Mouse (Mus musculus): ENCODE measurements around the gene Pcsk2. TPM values are rescaled to one million over a fixed set of nuclear protein-coding genes. Genes with fewer than 3 reads are reported as not detected.

Pcsk2 gene
- polyA plus RNA-seq, 1 experiment from 2014 or later = 0.05 TPM

- Histone ChIP-seq H3K4me2 (no peak overlapping the region), H3K4me1 (no peaks in the 10 kb centered on the region), H3K27me3 (replicated peaks) (no peaks in the 10 kb centered on the region), H3K36me3 (no peaks in the 10 kb centered on the region), H3K9ac (no peak overlapping the region), H3K27ac (replicated peaks) (no peak overlapping the region), H3K4me3 (no peak overlapping the region), H3K9me3 (no peaks in the 10 kb centered on the region)
- ATAC-seq (ENCODE audit: extremely low read depth, insufficient number of reproducible peaks, low FRiP score, low TSS enrichment) = no peak
- WGBS = 71% methylated on average over 3 of the region's 3 CpGs
Measured at GRCm38 (mm10) chr2:143708205-143708604, 162.2 kb downstream of the Pcsk2 start.

GRCm38 (mm10) chr2:143709249-143709648, 163.3 kb downstream of the Pcsk2 start:
- Histone ChIP-seq H3K4me1 (no peaks in the 10 kb centered on the region), H3K27me3 (replicated peaks) (no peaks in the 10 kb centered on the region), H3K9me3 (no peaks in the 10 kb centered on the region), H3K36me3 (no peaks in the 10 kb centered on the region), H3K27ac (replicated peaks) (no peak overlapping the region), H3K4me2 (no peak overlapping the region), H3K4me3 (no peak overlapping the region), H3K9ac (no peak overlapping the region)
- no peak for ATAC-seq (ENCODE audit: extremely low read depth, insufficient number of reproducible peaks, low FRiP score, low TSS enrichment)
- 25% methylated on average over 4 of the region's 4 CpGs for WGBS

GRCm38 (mm10) chr2:143709979-143710378, 164.0 kb downstream of the Pcsk2 start:
- H3K27ac ChIP-seq (replicated peaks) = no peak overlapping the region
- H3K4me1 ChIP-seq = no peaks in the 10 kb centered on the region
- no peaks in the 10 kb centered on the region for H3K27me3 ChIP-seq (replicated peaks)
- H3K9me3 ChIP-seq = no peaks in the 10 kb centered on the region
- H3K4me3 ChIP-seq = no peak overlapping the region
- ATAC-seq (ENCODE audit: extremely low read depth, insufficient number of reproducible peaks, low FRiP score, low TSS enrichment) = no peak
- no peak overlapping the region for H3K9ac ChIP-seq
- H3K36me3 ChIP-seq = no peaks in the 10 kb centered on the region
- WGBS = 63% methylated on average over 2 of the region's 2 CpGs
- H3K4me2 ChIP-seq = no peak overlapping the region

GRCm38 (mm10) chr2:143711886-143712285, 165.9 kb downstream of the Pcsk2 start:
- H3K27ac ChIP-seq (replicated peaks) = no peak overlapping the region
- no peak for ATAC-seq (ENCODE audit: extremely low read depth, insufficient number of reproducible peaks, low FRiP score, low TSS enrichment)
- H3K4me3 ChIP-seq = no peak overlapping the region
- no peaks in the 10 kb centered on the region for H3K27me3 ChIP-seq (replicated peaks)
- no peaks in the 10 kb centered on the region for H3K36me3 ChIP-seq
- no peaks in the 10 kb centered on the region for H3K4me1 ChIP-seq
- H3K9ac ChIP-seq = no peak overlapping the region
- WGBS = 57% methylated on average over 4 of the region's 4 CpGs
- H3K4me2 ChIP-seq = no peak overlapping the region
- no peaks in the 10 kb centered on the region for H3K9me3 ChIP-seq

- Histone ChIP-seq H3K9ac (no peak overlapping the region), H3K27ac (replicated peaks) (no peak overlapping the region), H3K4me1 (no peaks in the 10 kb centered on the region), H3K4me3 (no peak overlapping the region), H3K4me2 (no peak overlapping the region), H3K9me3 (no peaks in the 10 kb centered on the region), H3K27me3 (replicated peaks) (no peaks in the 10 kb centered on the region), H3K36me3 (no peaks in the 10 kb centered on the region)
- no peak for ATAC-seq (ENCODE audit: extremely low read depth, insufficient number of reproducible peaks, low FRiP score, low TSS enrichment)
- WGBS = 74% methylated on average over 3 of the region's 3 CpGs
Measured at GRCm38 (mm10) chr2:143712901-143713300, 166.9 kb downstream of the Pcsk2 start.

- Histone ChIP-seq H3K4me3 (no peak overlapping the region), H3K4me1 (no peaks in the 10 kb centered on the region), H3K9me3 (no peaks in the 10 kb centered on the region), H3K27me3 (replicated peaks) (no peaks in the 10 kb centered on the region), H3K27ac (replicated peaks) (no peak overlapping the region), H3K36me3 (no peaks in the 10 kb centered on the region), H3K4me2 (no peak overlapping the region), H3K9ac (no peak overlapping the region)
- 78% methylated on average over 4 of the region's 4 CpGs for WGBS
- no peak for ATAC-seq (ENCODE audit: extremely low read depth, insufficient number of reproducible peaks, low FRiP score, low TSS enrichment)
Measured at GRCm38 (mm10) chr2:143713902-143714301, 167.9 kb downstream of the Pcsk2 start.

GRCm38 (mm10) chr2:143715110-143715509, 169.2 kb downstream of the Pcsk2 start:
- Histone ChIP-seq H3K4me3 (no peak overlapping the region), H3K4me1 (no peaks in the 10 kb centered on the region), H3K27me3 (replicated peaks) (no peaks in the 10 kb centered on the region), H3K36me3 (no peaks in the 10 kb centered on the region), H3K9ac (no peak overlapping the region), H3K4me2 (no peak overlapping the region), H3K27ac (replicated peaks) (no peak overlapping the region), H3K9me3 (no peaks in the 10 kb centered on the region)
- 56% methylated on average over 4 of the region's 4 CpGs for WGBS
- ATAC-seq (ENCODE audit: extremely low read depth, insufficient number of reproducible peaks, low FRiP score, low TSS enrichment) = no peak

- Histone ChIP-seq H3K9ac (no peak overlapping the region), H3K27ac (replicated peaks) (no peak overlapping the region), H3K36me3 (no peaks in the 10 kb centered on the region), H3K4me1 (no peaks in the 10 kb centered on the region), H3K4me2 (no peak overlapping the region), H3K4me3 (no peak overlapping the region), H3K9me3 (no peaks in the 10 kb centered on the region), H3K27me3 (replicated peaks) (no peaks in the 10 kb centered on the region)
- no peak for ATAC-seq (ENCODE audit: extremely low read depth, insufficient number of reproducible peaks, low FRiP score, low TSS enrichment)
- 12% methylated on average over 4 of the region's 4 CpGs for WGBS
Measured at GRCm38 (mm10) chr2:143723231-143723630, 177.3 kb downstream of the Pcsk2 start.

- H3K27ac ChIP-seq (replicated peaks) = no peak overlapping the region
- H3K4me2 ChIP-seq = no peak overlapping the region
- ATAC-seq (ENCODE audit: extremely low read depth, insufficient number of reproducible peaks, low FRiP score, low TSS enrichment) = no peak
- no peaks in the 10 kb centered on the region for H3K36me3 ChIP-seq
- H3K4me3 ChIP-seq = no peak overlapping the region
- WGBS = 80% methylated on average over 4 of the region's 4 CpGs
- no peaks in the 10 kb centered on the region for H3K27me3 ChIP-seq (replicated peaks)
- no peaks in the 10 kb centered on the region for H3K9me3 ChIP-seq
- no peak overlapping the region for H3K9ac ChIP-seq
- H3K4me1 ChIP-seq = no peaks in the 10 kb centered on the region
Measured at GRCm38 (mm10) chr2:143724101-143724500, 178.1 kb downstream of the Pcsk2 start.

- H3K9me3 ChIP-seq = no peaks in the 10 kb centered on the region
Measured at GRCm38 (mm10) chr2:143724720-143725119, 178.8 kb downstream of the Pcsk2 start.

GRCm38 (mm10) chr2:143732501-143732900, 186.5 kb downstream of the Pcsk2 start:
- ATAC-seq (ENCODE audit: extremely low read depth, insufficient number of reproducible peaks, low FRiP score, low TSS enrichment) = no peak
- H3K4me1 ChIP-seq = no peaks in the 10 kb centered on the region
- no peak overlapping the region for H3K9ac ChIP-seq
- H3K27ac ChIP-seq (replicated peaks) = no peak overlapping the region
- H3K27me3 ChIP-seq (replicated peaks) = no peaks in the 10 kb centered on the region
- WGBS = 75% methylated on average over 10 of the region's 10 CpGs
- no peak overlapping the region for H3K4me3 ChIP-seq
- H3K4me2 ChIP-seq = no peak overlapping the region
- no peaks in the 10 kb centered on the region for H3K36me3 ChIP-seq
- no peaks in the 10 kb centered on the region for H3K9me3 ChIP-seq

More at GRCm38 (mm10) chr2:143724720-143725119, 178.8 kb downstream of the Pcsk2 start:
- Histone ChIP-seq H3K4me2 (no peak overlapping the region), H3K36me3 (no peaks in the 10 kb centered on the region), H3K4me3 (no peak overlapping the region), H3K4me1 (no peaks in the 10 kb centered on the region), H3K27ac (replicated peaks) (no peak overlapping the region), H3K27me3 (replicated peaks) (no peaks in the 10 kb centered on the region), H3K9ac (no peak overlapping the region)
- 75% methylated on average over 8 of the region's 8 CpGs for WGBS
- ATAC-seq (ENCODE audit: extremely low read depth, insufficient number of reproducible peaks, low FRiP score, low TSS enrichment) = no peak

- no peak overlapping the region for H3K9ac ChIP-seq
Measured at GRCm38 (mm10) chr2:143735442-143735841, 189.5 kb downstream of the Pcsk2 start.

More at GRCm38 (mm10) chr2:143735442-143735841, 189.5 kb downstream of the Pcsk2 start:
- no peak overlapping the region for H3K4me3 ChIP-seq
- ATAC-seq (ENCODE audit: extremely low read depth, insufficient number of reproducible peaks, low FRiP score, low TSS enrichment) = no peak
- H3K9me3 ChIP-seq = no peaks in the 10 kb centered on the region
- H3K27ac ChIP-seq (replicated peaks) = no peak overlapping the region
- H3K27me3 ChIP-seq (replicated peaks) = no peaks in the 10 kb centered on the region
- no peaks in the 10 kb centered on the region for H3K4me1 ChIP-seq
- WGBS = 70% methylated on average over 3 of the region's 3 CpGs
- H3K36me3 ChIP-seq = no peaks in the 10 kb centered on the region
- no peak overlapping the region for H3K4me2 ChIP-seq

Measured in heart, embryonic 13.5 days (tissue).